Mouse (Mus musculus) thymus, postnatal 25 days (tissue): ENCODE data around the gene Borcs5.

ENCODE experiments used
- DNase-seq: peaks from one replicate; pipeline ENCODE4 v3.0.0; 2022

Borcs5 gene

GRCm38 (mm10) chr6:134719156-134719555, 79.8 kb downstream of the Borcs5 start:
- no peak for DNase-seq

- DNase-seq = no peak
These were observed 80.8 kb downstream of the Borcs5 start for GRCm38 (mm10) chr6:134720150-134720549.

GRCm38 (mm10) chr6:134721729-134722269, 82.5 kb downstream of the Borcs5 start:
- DNase-seq = no peak

- DNase-seq = no peak
These were observed 83.6 kb downstream of the Borcs5 start for GRCm38 (mm10) chr6:134722906-134723305.

GRCm38 (mm10) chr6:134723326-134723725, 84.0 kb downstream of the Borcs5 start:
- DNase-seq = no peak

GRCm38 (mm10) chr6:134723833-134724553, 84.7 kb downstream of the Borcs5 start:
- DNase-seq = no peak

GRCm38 (mm10) chr6:134725406-134725805, 86.1 kb downstream of the Borcs5 start:
- DNase-seq = no peak

- DNase-seq = no peak
These were observed 91.7 kb downstream of the Borcs5 start for GRCm38 (mm10) chr6:134730978-134731377.

- no peak for DNase-seq
These were observed 93.5 kb downstream of the Borcs5 start for GRCm38 (mm10) chr6:134732813-134733212.

GRCm38 (mm10) chr6:134733800-134734221, 94.5 kb downstream of the Borcs5 start:
- DNase-seq = no peak

- DNase-seq = no peak
These were observed 97.5 kb downstream of the Borcs5 start for GRCm38 (mm10) chr6:134736853-134737252.

GRCm38 (mm10) chr6:134743568-134743967, 104.3 kb downstream of the Borcs5 start:
- no peak for DNase-seq

- DNase-seq = no peak
These were observed 106.6 kb downstream of the Borcs5 start for GRCm38 (mm10) chr6:134745876-134746275.

- no peak for DNase-seq
These were observed 108.8 kb downstream of the Borcs5 start for GRCm38 (mm10) chr6:134748126-134748525.

- DNase-seq = no peak
These were observed 111.8 kb downstream of the Borcs5 start for GRCm38 (mm10) chr6:134751087-134751486.

- DNase-seq = no peak
These were observed 112.8 kb downstream of the Borcs5 start for GRCm38 (mm10) chr6:134751883-134752647.

GRCm38 (mm10) chr6:134753412-134753811, 114.1 kb downstream of the Borcs5 start:
- DNase-seq = no peak

- no peak for DNase-seq
These were observed 114.5 kb downstream of the Borcs5 start for GRCm38 (mm10) chr6:134753858-134754257.

GRCm38 (mm10) chr6:134756058-134756457, 116.7 kb downstream of the Borcs5 start:
- no peak for DNase-seq
